Mouse (Mus musculus): ENCODE measurements around the gene D17Wsu92e. TPM values are rescaled to one million over a fixed set of nuclear protein-coding genes. Genes with fewer than 3 reads are reported as not detected.
A peak's percentile ranks its signal among the peaks of the same experiment; 100 is the strongest.

The D17Wsu92e gene
- total RNA-seq (2012; rRNA removed): 53.8 and 68.4 TPM in 2 replicates

DNA sequence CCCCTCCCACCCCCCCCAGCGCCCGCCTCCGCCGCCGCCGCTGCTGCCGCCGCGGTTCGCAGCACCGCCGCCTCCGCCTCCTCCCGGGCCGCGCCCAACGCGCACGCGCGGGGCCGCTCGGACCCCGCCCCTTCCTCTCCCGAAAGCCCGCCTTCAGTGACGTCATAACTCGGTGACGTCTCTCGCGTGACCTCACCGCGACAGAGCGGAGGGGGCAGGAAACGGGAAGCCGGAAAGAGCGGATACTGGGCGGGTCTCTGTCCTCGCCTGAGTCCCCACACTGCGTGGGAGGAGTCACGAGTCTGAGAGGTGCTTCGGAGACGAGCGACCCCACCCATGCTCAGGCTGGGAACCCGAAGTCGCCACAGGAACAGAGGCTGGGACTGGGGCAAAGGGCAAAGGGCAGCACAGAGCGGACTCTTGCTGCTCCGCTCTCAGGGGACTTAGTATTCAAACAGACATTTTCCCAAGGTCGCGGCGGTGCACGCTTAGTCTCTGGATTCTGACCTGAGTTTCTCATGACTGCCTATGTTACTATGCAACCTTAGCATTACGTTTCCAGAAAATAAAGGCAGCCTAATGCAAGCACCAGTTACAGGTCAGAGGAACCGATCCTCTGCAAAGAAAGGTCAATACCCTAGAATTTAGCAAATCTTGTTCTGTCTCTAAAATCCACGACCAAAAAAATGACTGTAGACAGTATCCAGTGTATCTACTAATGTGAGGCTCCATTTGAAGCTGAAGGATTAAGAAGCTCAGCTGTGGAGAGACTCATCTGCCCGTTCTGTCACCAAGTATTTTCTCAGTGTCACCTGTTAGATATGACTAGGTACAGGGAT is at the start of gene D17Wsu92e:
Gene D17Wsu92e (minus strand): TSS at position 81 of the 839 bp plus-strand sequence.
- DNase-seq (ENCODE audit: low read depth, low spot score): peak; percentile 98
- H3K9me3 ChIP-seq (ENCODE audit: control insufficient read depth, insufficient read depth, low read depth, low read length): no peaks in the 10 kb centered on the region
- H3K9ac ChIP-seq (ENCODE audit: insufficient read depth, low read depth, low read length, poor library complexity, severe bottlenecking): peak within 1 kb of the TSS; percentile 85
- TF ChIP-seq HCFC1 (IDR thresholded peaks at IDR 0.05; ENCODE audit: borderline replicate concordance, insufficient read depth, low read length): peak; percentile 62; the same call in 1 of the 2 replicates
- TF ChIP-seq ZC3H11A (IDR thresholded peaks at IDR 0.05; ENCODE audit: borderline replicate concordance, low read depth, low read length): no peak
- TF ChIP-seq ZNF384 (IDR thresholded peaks at IDR 0.05; ENCODE audit: low read depth, low read length): no peak
- no peaks in the 10 kb centered on the region for H3K36me3 ChIP-seq (ENCODE audit: control insufficient read depth, insufficient read depth, low read length, poor library complexity, severe bottlenecking)
- peaks cover 2 to 17% of the 10 kb centered on the region in 2 experiments; a peak in 2 of 4 replicates for H3K4me1 ChIP-seq (ENCODE audit: control insufficient read depth in 2 of 2, insufficient read depth in 2 of 2, low read length in 2 of 2, poor library complexity in 1 of 2)
- in situ Hi-C loops (cut with MboI; ENCODE audit: low sequenced_read_pairs in 2 of 2, unreplicated experiment in 2 of 2): no loop called here
- peak within 1 kb of the TSS; percentile 87 to 98 for H3K4me3 ChIP-seq (ENCODE audit: insufficient read depth in 1 of 2, low read depth in 1 of 2, low read length in 2 of 2, poor library complexity in 1 of 2, severe bottlenecking in 1 of 2)
- H3K27ac ChIP-seq (ENCODE audit: insufficient read depth, low read depth, low read length, poor library complexity, severe bottlenecking): no peak within 1 kb of the TSS

DNA sequence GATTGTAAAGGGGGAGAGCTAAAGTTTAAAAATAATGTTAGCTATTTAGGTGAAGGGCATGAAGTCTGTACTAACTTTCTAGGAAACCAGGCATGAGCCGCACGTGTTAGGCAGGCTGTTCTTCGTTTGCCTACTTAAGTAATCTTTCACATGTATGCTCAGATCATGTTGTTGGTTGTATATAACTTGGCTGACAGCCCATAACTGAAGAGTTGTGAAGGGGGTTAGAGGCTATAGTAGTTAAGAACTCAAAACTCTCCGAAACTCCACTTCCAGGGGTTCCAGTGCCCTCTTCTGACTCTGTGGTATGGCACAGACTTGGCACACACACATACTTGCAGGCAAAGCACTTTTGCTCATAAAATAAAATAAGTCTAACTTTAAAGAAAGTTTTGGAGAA is 46.3 kb upstream of the D17Wsu92e start:
- Histone ChIP-seq H3K9me3 (ENCODE audit: control insufficient read depth, insufficient read depth, low read depth, low read length) (no peaks in the 10 kb centered on the region), H3K36me3 (ENCODE audit: control insufficient read depth, insufficient read depth, low read length, poor library complexity, severe bottlenecking) (0 out of 2 replicates have a peak, but pooled peaks cover 2% of the 10 kb centered on the region), H3K27ac (ENCODE audit: insufficient read depth, low read depth, low read length, poor library complexity, severe bottlenecking) (no peak overlapping the region), H3K4me3 (ENCODE audit: insufficient read depth in 1 of 2, low read depth in 1 of 2, low read length in 2 of 2, poor library complexity in 1 of 2, severe bottlenecking in 1 of 2) (no peak overlapping the region), H3K4me1 (ENCODE audit: control insufficient read depth in 2 of 2, insufficient read depth in 2 of 2, low read length in 2 of 2, poor library complexity in 1 of 2) (peaks cover 0 to 1% of the 10 kb centered on the region in 2 experiments; a peak in 1 of 4 replicates), H3K9ac (ENCODE audit: insufficient read depth, low read depth, low read length, poor library complexity, severe bottlenecking) (no peak overlapping the region)
- no peak for DNase-seq (ENCODE audit: low read depth, low spot score)
- in situ Hi-C loops (cut with MboI; ENCODE audit: low sequenced_read_pairs in 2 of 2, unreplicated experiment in 2 of 2): no loop called here
- TF ChIP-seq HCFC1 (IDR thresholded peaks at IDR 0.05; ENCODE audit: borderline replicate concordance, insufficient read depth, low read length) (no peak), ZC3H11A (IDR thresholded peaks at IDR 0.05; ENCODE audit: borderline replicate concordance, low read depth, low read length) (no peak), MAFK (IDR thresholded peaks at IDR 0.05; ENCODE audit: insufficient read depth, low read depth, low read length) (no peak), ZNF384 (IDR thresholded peaks at IDR 0.05; ENCODE audit: low read depth, low read length) (no peak), CHD2 (IDR thresholded peaks at IDR 0.05; ENCODE audit: low read depth, low read length) (no peak)

DNA sequence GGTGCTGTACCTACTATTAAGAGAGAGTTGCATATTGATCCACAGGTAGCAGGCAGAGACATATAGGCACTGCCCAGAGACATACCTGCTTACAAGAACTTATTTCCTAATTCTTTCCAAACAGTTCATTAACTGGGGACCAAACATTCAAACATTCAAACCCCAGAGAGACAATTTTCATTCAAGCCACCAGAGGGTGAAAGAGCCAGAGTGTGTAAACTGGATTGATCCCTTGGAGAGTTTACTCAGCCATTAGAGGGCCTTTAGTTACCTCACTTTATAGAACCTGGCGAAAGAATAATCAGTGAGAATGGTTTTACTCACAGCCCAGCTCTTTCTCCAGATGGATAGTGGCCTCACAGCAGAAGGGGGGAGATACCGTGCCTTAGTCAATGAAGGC is 45.0 kb upstream of the D17Wsu92e start:
- Histone ChIP-seq H3K9ac (ENCODE audit: insufficient read depth, low read depth, low read length, poor library complexity, severe bottlenecking) (no peak overlapping the region), H3K4me3 (ENCODE audit: insufficient read depth in 1 of 2, low read depth in 1 of 2, low read length in 2 of 2, poor library complexity in 1 of 2, severe bottlenecking in 1 of 2) (no peak overlapping the region), H3K9me3 (ENCODE audit: control insufficient read depth, insufficient read depth, low read depth, low read length) (no peaks in the 10 kb centered on the region), H3K27ac (ENCODE audit: insufficient read depth, low read depth, low read length, poor library complexity, severe bottlenecking) (no peak overlapping the region), H3K36me3 (ENCODE audit: control insufficient read depth, insufficient read depth, low read length, poor library complexity, severe bottlenecking) (0 out of 2 replicates have a peak, but pooled peaks cover 2% of the 10 kb centered on the region), H3K4me1 (ENCODE audit: control insufficient read depth in 2 of 2, insufficient read depth in 2 of 2, low read length in 2 of 2, poor library complexity in 1 of 2) (peaks cover 0 to 3% of the 10 kb centered on the region in 2 experiments; a peak in 1 of 4 replicates)
- no peak for DNase-seq (ENCODE audit: low read depth, low spot score)
- TF ChIP-seq ZC3H11A (IDR thresholded peaks at IDR 0.05; ENCODE audit: borderline replicate concordance, low read depth, low read length) (no peak), CHD2 (IDR thresholded peaks at IDR 0.05; ENCODE audit: low read depth, low read length) (no peak), MAFK (IDR thresholded peaks at IDR 0.05; ENCODE audit: insufficient read depth, low read depth, low read length) (no peak), ZNF384 (IDR thresholded peaks at IDR 0.05; ENCODE audit: low read depth, low read length) (no peak), HCFC1 (IDR thresholded peaks at IDR 0.05; ENCODE audit: borderline replicate concordance, insufficient read depth, low read length) (no peak)
- in situ Hi-C loops (cut with MboI; ENCODE audit: low sequenced_read_pairs in 2 of 2, unreplicated experiment in 2 of 2): no loop called here

DNA sequence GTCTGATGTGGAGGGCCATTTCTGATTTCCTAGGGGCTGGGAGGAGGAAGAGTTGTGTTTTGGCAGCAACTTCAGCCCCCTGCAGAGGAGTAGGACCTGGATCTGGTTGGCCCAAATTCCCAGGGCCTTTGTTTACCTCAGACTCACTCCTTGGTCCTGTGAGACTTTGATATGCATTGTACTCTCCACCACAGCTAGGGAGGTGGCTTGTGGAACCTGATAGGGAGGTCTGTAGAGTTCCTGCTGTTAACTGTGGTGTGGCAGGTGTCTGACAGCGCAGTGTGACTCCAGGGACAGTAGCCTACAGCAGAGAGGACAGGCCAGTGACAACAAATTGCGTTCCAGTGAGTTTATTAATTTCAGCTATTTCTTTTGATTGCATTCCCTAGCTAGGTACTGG is 38.7 kb upstream of the D17Wsu92e start:
- no peak overlapping the region for H3K4me3 ChIP-seq (ENCODE audit: insufficient read depth in 1 of 2, low read depth in 1 of 2, low read length in 2 of 2, poor library complexity in 1 of 2, severe bottlenecking in 1 of 2)
- no peak overlapping the region for H3K9ac ChIP-seq (ENCODE audit: insufficient read depth, low read depth, low read length, poor library complexity, severe bottlenecking)
- TF ChIP-seq MAFK (IDR thresholded peaks at IDR 0.05; ENCODE audit: insufficient read depth, low read depth, low read length): no peak
- TF ChIP-seq ZNF384 (IDR thresholded peaks at IDR 0.05; ENCODE audit: low read depth, low read length): no peak
- no peak for TF ChIP-seq ZC3H11A (IDR thresholded peaks at IDR 0.05; ENCODE audit: borderline replicate concordance, low read depth, low read length)
- no peak for TF ChIP-seq CHD2 (IDR thresholded peaks at IDR 0.05; ENCODE audit: low read depth, low read length)
- no peak for TF ChIP-seq HCFC1 (IDR thresholded peaks at IDR 0.05; ENCODE audit: borderline replicate concordance, insufficient read depth, low read length)
- no peaks in the 10 kb centered on the region for H3K9me3 ChIP-seq (ENCODE audit: control insufficient read depth, insufficient read depth, low read depth, low read length)
- no peak overlapping the region for H3K27ac ChIP-seq (ENCODE audit: insufficient read depth, low read depth, low read length, poor library complexity, severe bottlenecking)
- no peak for DNase-seq (ENCODE audit: low read depth, low spot score)
- peaks cover 2 to 25% of the 10 kb centered on the region in 2 experiments; a peak in 1 of 4 replicates for H3K4me1 ChIP-seq (ENCODE audit: control insufficient read depth in 2 of 2, insufficient read depth in 2 of 2, low read length in 2 of 2, poor library complexity in 1 of 2)
- in situ Hi-C loops (cut with MboI; ENCODE audit: low sequenced_read_pairs in 2 of 2, unreplicated experiment in 2 of 2): no loop called here
- no peaks in the 10 kb centered on the region for H3K36me3 ChIP-seq (ENCODE audit: control insufficient read depth, insufficient read depth, low read length, poor library complexity, severe bottlenecking)

All from ES-E14 (cell line).